Mouse (Mus musculus) v-Abl transformed pro-B cells (cell line): ENCODE results near the gene Bpifb6.

ENCODE experiments used
- in situ Hi-C, 2 experiments: fragments of 400-800 bp; cut with MboI; formaldehyde crosslinking; loops; one replicate each; pipeline ENCODE4 v1.15.1; 2025; ENCODE audit not compliant: unreplicated experiment in 2 of 2

The Bpifb6 gene

GRCm38 (mm10) chr2:153900088-153900487, at the start of gene Bpifb6:
Bpifb6 (plus strand) TSS chr2:153900388.
- in situ Hi-C loops: no loop called here

- in situ Hi-C loops: no loop called here
Measured at GRCm38 (mm10) chr2:153851030-153851360, 49.2 kb upstream of the Bpifb6 start.

GRCm38 (mm10) chr2:153853544-153853943, 46.6 kb upstream of the Bpifb6 start:
- in situ Hi-C loops: no loop called here

GRCm38 (mm10) chr2:153859581-153859980, 40.6 kb upstream of the Bpifb6 start:
- in situ Hi-C loops: no loop called here

GRCm38 (mm10) chr2:153860315-153860714, 39.9 kb upstream of the Bpifb6 start:
- in situ Hi-C loops: no loop called here

- in situ Hi-C loops: no loop called here
Measured at GRCm38 (mm10) chr2:153860715-153861114, 39.5 kb upstream of the Bpifb6 start.

GRCm38 (mm10) chr2:153861960-153862359, 38.2 kb upstream of the Bpifb6 start:
- in situ Hi-C loops: no loop called here

GRCm38 (mm10) chr2:153870984-153871383, 29.2 kb upstream of the Bpifb6 start, which contains the start of gene Sun5:
Sun5 (minus strand) TSS chr2:153871084.
- in situ Hi-C loops: no loop called here

- in situ Hi-C loops: no loop called here
Measured at GRCm38 (mm10) chr2:153874745-153875144, 25.4 kb upstream of the Bpifb6 start, which contains the start of gene Bpifb2. Bpifb2 (plus strand) TSS chr2:153875045.

- in situ Hi-C loops: no loop called here
Measured at GRCm38 (mm10) chr2:153899111-153899510, 1.1 kb upstream of the Bpifb6 start.

- in situ Hi-C loops: no loop called here
Measured at GRCm38 (mm10) chr2:153902726-153903125, 2.5 kb downstream of the Bpifb6 start.

GRCm38 (mm10) chr2:153906626-153907025, 6.4 kb downstream of the Bpifb6 start:
- in situ Hi-C loops: no loop called here

GRCm38 (mm10) chr2:153914151-153914550, 14.0 kb downstream of the Bpifb6 start:
- in situ Hi-C loops: no loop called here

- in situ Hi-C loops: no loop called here
Measured at GRCm38 (mm10) chr2:153917930-153918329, 17.7 kb downstream of the Bpifb6 start, which contains the start of gene Bpifb3. Bpifb3 (plus strand) TSS chr2:153918230.

GRCm38 (mm10) chr2:153921246-153921645, 21.1 kb downstream of the Bpifb6 start:
- in situ Hi-C loops: loop anchor here in 1 of 2 experiments (10.0 kb wide), 1 partner anchor 256 kb away; no protein-coding TSS in a partner anchor

- in situ Hi-C loops: loop anchor here (5.0 to 25.0 kb wide), 4 partner anchors 218 to 443 kb away; partner anchors contain the start of gene 4930404H24Rik (in 1 of the 2)
Measured at GRCm38 (mm10) chr2:153929871-153930413, 29.8 kb downstream of the Bpifb6 start.

- in situ Hi-C loops: loop anchor here (5.0 to 25.0 kb wide), 3 partner anchors 219 to 444 kb away; partner anchors contain the start of gene 4930404H24Rik (in 1 of the 2)
Measured at GRCm38 (mm10) chr2:153931125-153931524, 30.9 kb downstream of the Bpifb6 start.

GRCm38 (mm10) chr2:153933311-153933710, 33.1 kb downstream of the Bpifb6 start:
- in situ Hi-C loops: loop anchor here (5.0 to 25.0 kb wide), 3 partner anchors 221 to 446 kb away; partner anchors contain the start of gene 4930404H24Rik (in 1 of the 2)

- in situ Hi-C loops: loop anchor here in 1 of 2 experiments (25.0 kb wide), 1 partner anchor 448 kb away; the partner anchor contains the start of gene 4930404H24Rik
Measured at GRCm38 (mm10) chr2:153935348-153935747, 35.2 kb downstream of the Bpifb6 start.

GRCm38 (mm10) chr2:153937843-153938242, 37.7 kb downstream of the Bpifb6 start, which contains the start of gene Bpifb4:
Bpifb4 (plus strand) TSS chr2:153938212.
- in situ Hi-C loops: loop anchor here in 1 of 2 experiments (25.0 kb wide), 1 partner anchor 451 kb away; the partner anchor contains the start of gene 4930404H24Rik

GRCm38 (mm10) chr2:153943537-153943936, 43.3 kb downstream of the Bpifb6 start:
- in situ Hi-C loops: loop anchor here in 1 of 2 experiments (25.0 kb wide), 1 partner anchor 456 kb away; the partner anchor contains the start of gene 4930404H24Rik

- in situ Hi-C loops: loop anchor here in 1 of 2 experiments (25.0 kb wide), 1 partner anchor 457 kb away; the partner anchor contains the start of gene 4930404H24Rik
Measured at GRCm38 (mm10) chr2:153944567-153944966, 44.4 kb downstream of the Bpifb6 start.
